Mouse (Mus musculus) limb, embryonic 10.5 days (tissue): ENCODE results near the gene Gbx2. TPM values are rescaled to one million over a fixed set of nuclear protein-coding genes. Genes with fewer than 3 reads are reported as not detected.
A peak's percentile ranks its signal among the peaks of the same experiment; 100 is the strongest.

Experiments
- DNase-seq: peaks from one replicate; pipeline ENCODE4 v3.0.0-alpha.2; 2017; ENCODE audit warnings: low spot score
- H3K27ac ChIP-seq: fragments of 300-500 bp; sonication (generic); 2 replicates; pipeline ENCODE4 v1.5.1; 2016; ENCODE audit warnings: mild to moderate bottlenecking
- H3K27me3 ChIP-seq: fragments of 300-500 bp; sonication (generic); 2 replicates; pipeline ENCODE4 v1.6.1; 2016; ENCODE audit warnings: low read depth, mild to moderate bottlenecking; ENCODE audit not compliant: poor library complexity, severe bottlenecking
- H3K36me3 ChIP-seq: fragments of 300-500 bp; sonication (generic); 2 replicates; pipeline ENCODE4 v1.6.1; 2016; ENCODE audit warnings: mild to moderate bottlenecking, moderate library complexity
- H3K4me1 ChIP-seq: fragments of 300-500 bp; sonication (generic); 2 replicates; pipeline ENCODE4 v1.6.1; 2016
- H3K4me3 ChIP-seq: fragments of 300-500 bp; sonication (generic); 2 replicates; pipeline ENCODE4 v1.5.1; 2016; ENCODE audit warnings: mild to moderate bottlenecking, moderate library complexity
- H3K9me3 ChIP-seq: fragments of 300-500 bp; sonication (generic); replicated peaks from 2 replicates; pipeline ENCODE4 v1.6.1; 2016; ENCODE audit warnings: mild to moderate bottlenecking
- WGBS: fragments of 180-500 bp; shearing (Covaris S2); methylation state at CpG from one replicate; pipeline ENCODE4 v1.1.7; 2016; 5-methylcytosine and 5-hydroxymethylcytosine counted together
- polyA plus RNA-seq: library from polyadenylated mRNA; unstranded; fragments of >200 nt; fragmentation: Nextera tagmentation; extraction: Ambion mirVana; gene quantifications from 2 replicates; pipeline ENCODE4 v1.2.1, GENCODE M21; 2016

Gene Gbx2
- polyA plus RNA-seq, result 5.3 and 9.5 TPM in 2 replicates

GRCm38 (mm10) chr1:89931120-89931519 lies at the start of gene Gbx2:
Gene Gbx2 (minus strand): TSS chr1:89931179.
- Histone ChIP-seq H3K27me3 (peaks cover 99% of the 10 kb centered on the region), H3K4me3 (peak within 1 kb of the TSS; percentile 67), H3K27ac (peak within 1 kb of the TSS; percentile 83), H3K4me1 (peaks cover 95% of the 10 kb centered on the region), H3K36me3 (no peaks in the 10 kb centered on the region), H3K9me3 (no peaks in the 10 kb centered on the region)
- under 1% methylated on average over 33 of the region's 33 CpGs for WGBS
- peak; percentile 92 for DNase-seq

GRCm38 (mm10) chr1:89977261-89977660 lies 46.3 kb upstream of the Gbx2 start:
- Histone ChIP-seq H3K27me3 (peaks cover 52% of the 10 kb centered on the region), H3K9me3 (no peaks in the 10 kb centered on the region), H3K27ac (no peak overlapping the region), H3K4me1 (no peaks in the 10 kb centered on the region; the same call in 1 of the 2 replicates), H3K36me3 (no peaks in the 10 kb centered on the region), H3K4me3 (no peak overlapping the region)
- no peak for DNase-seq
- WGBS, result 87% methylated on average over 8 of the region's 8 CpGs

GRCm38 (mm10) chr1:89976411-89976810 lies 45.4 kb upstream of the Gbx2 start:
- H3K4me3 ChIP-seq, result no peak overlapping the region
- peaks cover 58% of the 10 kb centered on the region for H3K27me3 ChIP-seq
- H3K4me1 ChIP-seq, result no peaks in the 10 kb centered on the region; the same call in 1 of the 2 replicates
- WGBS, result 86% methylated on average over 8 of the region's 8 CpGs
- H3K9me3 ChIP-seq, result no peaks in the 10 kb centered on the region
- H3K36me3 ChIP-seq, result no peaks in the 10 kb centered on the region
- no peak overlapping the region for H3K27ac ChIP-seq
- no peak for DNase-seq

GRCm38 (mm10) chr1:89974541-89974940 lies 43.6 kb upstream of the Gbx2 start:
- Histone ChIP-seq H3K4me3 (no peak overlapping the region), H3K27ac (no peak overlapping the region), H3K4me1 (no peaks in the 10 kb centered on the region; the same call in 1 of the 2 replicates), H3K27me3 (peaks cover 70% of the 10 kb centered on the region), H3K36me3 (no peaks in the 10 kb centered on the region), H3K9me3 (no peaks in the 10 kb centered on the region)
- no peak for DNase-seq
- WGBS, result 78% methylated on average over 8 of the region's 8 CpGs

- Histone ChIP-seq H3K36me3 (no peaks in the 10 kb centered on the region), H3K27ac (no peak overlapping the region), H3K4me1 (peaks cover 18% of the 10 kb centered on the region), H3K4me3 (no peak overlapping the region), H3K27me3 (peaks cover 81% of the 10 kb centered on the region), H3K9me3 (no peaks in the 10 kb centered on the region)
- 55% methylated on average over 8 of the region's 8 CpGs for WGBS
- DNase-seq, result no peak
These were observed 40.9 kb upstream of the Gbx2 start for GRCm38 (mm10) chr1:89971848-89972247.

GRCm38 (mm10) chr1:89969714-89970110 lies 38.7 kb upstream of the Gbx2 start:
- no peaks in the 10 kb centered on the region for H3K36me3 ChIP-seq
- no peak overlapping the region for H3K27ac ChIP-seq
- peaks cover 18% of the 10 kb centered on the region for H3K4me1 ChIP-seq
- no peak for DNase-seq
- peaks cover 89% of the 10 kb centered on the region for H3K27me3 ChIP-seq
- 88% methylated on average over 4 of the region's 4 CpGs for WGBS
- no peak overlapping the region for H3K4me3 ChIP-seq
- H3K9me3 ChIP-seq, result no peaks in the 10 kb centered on the region

GRCm38 (mm10) chr1:89969072-89969713 lies 38.2 kb upstream of the Gbx2 start:
- H3K36me3 ChIP-seq, result no peaks in the 10 kb centered on the region
- peaks cover 18% of the 10 kb centered on the region for H3K4me1 ChIP-seq
- H3K9me3 ChIP-seq, result no peaks in the 10 kb centered on the region
- no peak overlapping the region for H3K27ac ChIP-seq
- 50% methylated on average over 10 of the region's 10 CpGs for WGBS
- H3K27me3 ChIP-seq, result peaks cover 89% of the 10 kb centered on the region
- no peak for DNase-seq
- peak overlapping the region; percentile 71 for H3K4me3 ChIP-seq

- DNase-seq, result peak; percentile 55
- Histone ChIP-seq H3K27me3 (peaks cover 93% of the 10 kb centered on the region), H3K9me3 (no peaks in the 10 kb centered on the region), H3K4me1 (peaks cover 18% of the 10 kb centered on the region), H3K27ac (peak overlapping the region; percentile 77), H3K36me3 (no peaks in the 10 kb centered on the region), H3K4me3 (peak overlapping the region; percentile 71)
- under 1% methylated on average over 95 of the region's 95 CpGs for WGBS
These were observed 37.3 kb upstream of the Gbx2 start for GRCm38 (mm10) chr1:89968111-89968851.

- no peak for DNase-seq
- 16% methylated on average over 9 of the region's 9 CpGs for WGBS
- Histone ChIP-seq H3K4me3 (peak overlapping the region; percentile 71), H3K27me3 (peaks cover 98% of the 10 kb centered on the region), H3K36me3 (no peaks in the 10 kb centered on the region), H3K9me3 (no peaks in the 10 kb centered on the region), H3K27ac (no peak overlapping the region), H3K4me1 (peaks cover 19% of the 10 kb centered on the region)
These were observed 36.6 kb upstream of the Gbx2 start for GRCm38 (mm10) chr1:89967585-89967984.

GRCm38 (mm10) chr1:89964426-89964825 lies 33.4 kb upstream of the Gbx2 start:
- H3K27ac ChIP-seq, result no peak overlapping the region
- H3K9me3 ChIP-seq, result no peaks in the 10 kb centered on the region
- H3K4me1 ChIP-seq, result peaks cover 36% of the 10 kb centered on the region
- H3K36me3 ChIP-seq, result no peaks in the 10 kb centered on the region
- no peak for DNase-seq
- no peak overlapping the region for H3K4me3 ChIP-seq
- WGBS, result 70% methylated on average over 12 of the region's 12 CpGs
- H3K27me3 ChIP-seq, result peaks cover 97% of the 10 kb centered on the region

- no peak overlapping the region for H3K4me3 ChIP-seq
- no peaks in the 10 kb centered on the region for H3K9me3 ChIP-seq
- no peak overlapping the region for H3K27ac ChIP-seq
- 90% methylated on average over 2 of the region's 2 CpGs for WGBS
- DNase-seq, result no peak
- peaks cover 27% of the 10 kb centered on the region for H3K4me1 ChIP-seq
- peaks cover 94% of the 10 kb centered on the region for H3K27me3 ChIP-seq
- H3K36me3 ChIP-seq, result no peaks in the 10 kb centered on the region
These were observed 32.3 kb upstream of the Gbx2 start for GRCm38 (mm10) chr1:89963296-89963695.

- WGBS, result 12% methylated on average over 13 of the region's 13 CpGs
- no peaks in the 10 kb centered on the region for H3K9me3 ChIP-seq
- H3K4me3 ChIP-seq, result peak overlapping the region; percentile 33
- peaks cover 18% of the 10 kb centered on the region for H3K4me1 ChIP-seq
- DNase-seq, result no peak
- peaks cover 92% of the 10 kb centered on the region for H3K27me3 ChIP-seq
- H3K27ac ChIP-seq, result peak overlapping the region; percentile 56; the same call in 1 of the 2 replicates
- H3K36me3 ChIP-seq, result no peaks in the 10 kb centered on the region
These were observed 31.1 kb upstream of the Gbx2 start for GRCm38 (mm10) chr1:89962092-89962491.

- H3K9me3 ChIP-seq, result no peaks in the 10 kb centered on the region
- WGBS, result 83% methylated on average over 4 of the region's 4 CpGs
- H3K4me1 ChIP-seq, result peaks cover 18% of the 10 kb centered on the region
- no peak for DNase-seq
- no peak overlapping the region for H3K27ac ChIP-seq
- H3K4me3 ChIP-seq, result no peak overlapping the region
- H3K27me3 ChIP-seq, result peaks cover 67% of the 10 kb centered on the region
- H3K36me3 ChIP-seq, result no peaks in the 10 kb centered on the region
These were observed 28.4 kb upstream of the Gbx2 start for GRCm38 (mm10) chr1:89959393-89959792.
